Mouse (Mus musculus) bone marrow, adult 2 months (tissue): ENCODE measurements around the gene Atp6v0b.

ENCODE experiments used
- CTCF ChIP-seq: fragments of 200-500 bp; IDR thresholded peaks from 2 replicates; pipeline ENCODE4 v1.5.1; 2011; ENCODE audit warnings: low read length, control low read depth; ENCODE audit not compliant: control insufficient read depth, insufficient read depth
- POLR2A ChIP-seq: fragments of 200-500 bp; IDR thresholded peaks from 2 replicates; pipeline ENCODE4 v1.6.1; 2011; ENCODE audit warnings: low read depth, mild to moderate bottlenecking, control low read depth, low read length, borderline replicate concordance; ENCODE audit not compliant: control insufficient read depth

GRCm38 (mm10) chr4:117896031-117896430, 8.9 kb upstream of the Atp6v0b start:
- TF ChIP-seq POLR2A (no peak), CTCF (no peak)
